Comparison of ENCODE assay signal across 8 mouse cellular contexts in the genomic region with DNA sequence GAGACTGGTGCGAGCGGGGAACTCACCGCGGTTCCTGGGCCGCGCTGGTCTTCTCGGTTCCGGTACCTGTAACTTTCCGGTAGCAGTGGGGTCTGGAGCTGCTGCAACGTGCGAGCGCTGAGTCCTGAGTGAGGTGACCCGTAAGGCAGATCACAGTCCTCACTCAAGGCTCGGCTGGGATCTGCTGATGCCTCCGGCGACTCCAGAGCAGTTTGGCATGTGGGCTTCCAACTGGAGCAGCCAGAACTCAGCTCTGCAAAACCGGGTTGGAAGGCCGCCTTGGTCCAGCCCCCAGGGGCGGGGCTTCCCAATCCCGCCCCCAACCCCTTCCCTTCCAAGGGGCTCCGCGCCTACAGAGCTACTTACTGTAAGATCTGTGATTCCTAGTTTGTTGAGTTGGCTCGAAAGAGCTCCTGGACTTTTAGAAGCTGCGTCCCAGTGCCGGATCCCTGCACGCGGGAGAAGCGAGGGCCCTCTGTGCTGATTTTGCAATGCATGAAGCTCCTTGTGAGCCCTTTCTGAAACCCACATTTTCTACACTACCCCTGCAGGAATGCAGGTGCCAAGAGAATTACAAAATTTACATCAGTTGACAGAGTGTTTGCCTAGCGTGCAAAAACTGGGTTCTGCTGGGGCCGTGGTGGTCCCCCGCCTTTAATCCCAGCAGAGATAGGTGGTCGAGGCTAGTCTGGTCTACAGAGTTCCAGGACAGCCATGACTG. TPM values are rescaled to one million over a fixed set of nuclear protein-coding genes. Genes with fewer than 3 reads are reported as not detected.
DNase-seq lines count a peak whose midpoint lies in the region; ATAC-seq and TF ChIP-seq lines count a peak whose summit lies in the region.

No protein-coding gene starts in this region.

- intact Hi-C loops in heart, postnatal 25 days (cut with DNase I) = no loop called here

- H3K27me3 ChIP-seq in forebrain, embryonic 15.5 days = no peaks in the 10 kb centered on the region
- no peaks in the 10 kb centered on the region for H3K27me3 ChIP-seq in neural tube, embryonic 15.5 days (replicated peaks)

- H3K4me2 ChIP-seq in forebrain, embryonic 15.5 days (replicated peaks) = peak overlapping the region; percentile 74
- peak overlapping the region; percentile 93 for H3K4me2 ChIP-seq in neural tube, embryonic 15.5 days

- no peak overlapping the region for H3K27ac ChIP-seq in ES-E14 (ENCODE audit: insufficient read depth, low read depth, low read length, poor library complexity, severe bottlenecking)
- no peak overlapping the region for H3K27ac ChIP-seq in forebrain, embryonic 15.5 days (replicated peaks)
- H3K27ac ChIP-seq in neural tube, embryonic 15.5 days (replicated peaks) = peak overlapping the region; percentile 1; the same call in 1 of the 2 replicates

- H3K9me3 ChIP-seq in ES-E14 (ENCODE audit: control insufficient read depth, insufficient read depth, low read depth, low read length) = no peaks in the 10 kb centered on the region
- H3K9me3 ChIP-seq in forebrain, embryonic 15.5 days = no peaks in the 10 kb centered on the region
- no peaks in the 10 kb centered on the region for H3K9me3 ChIP-seq in neural tube, embryonic 15.5 days (replicated peaks)

- 0 out of 4 replicates have a peak, but pooled peaks cover 0 to 2% of the 10 kb centered on the region in 2 experiments for H3K4me1 ChIP-seq in ES-E14 (ENCODE audit: control insufficient read depth in 2 of 2, insufficient read depth in 2 of 2, low read length in 2 of 2, poor library complexity in 1 of 2)
- H3K4me1 ChIP-seq in forebrain, embryonic 15.5 days = peaks cover 8% of the 10 kb centered on the region
- H3K4me1 ChIP-seq in neural tube, embryonic 15.5 days = peaks cover 13% of the 10 kb centered on the region

- 2% methylated on average over 32 of the region's 32 CpGs for WGBS in forebrain, embryonic 15.5 days
- 3% methylated on average over 32 of the region's 32 CpGs for WGBS in neural tube, embryonic 15.5 days

- peak overlapping the region; percentile 87 for H3K9ac ChIP-seq in ES-E14 (ENCODE audit: insufficient read depth, low read depth, low read length, poor library complexity, severe bottlenecking)
- peak overlapping the region; percentile 51 for H3K9ac ChIP-seq in forebrain, embryonic 15.5 days (replicated peaks)
- peak overlapping the region; percentile 61 for H3K9ac ChIP-seq in neural tube, embryonic 15.5 days (replicated peaks)

- peaks cover 2% of the 10 kb centered on the region; the same call in 1 of the 2 replicates for H3K36me3 ChIP-seq in ES-E14 (ENCODE audit: control insufficient read depth, insufficient read depth, low read length, poor library complexity, severe bottlenecking)
- H3K36me3 ChIP-seq in forebrain, embryonic 15.5 days = no peaks in the 10 kb centered on the region
- H3K36me3 ChIP-seq in neural tube, embryonic 15.5 days = no peaks in the 10 kb centered on the region

- in situ Hi-C loops in ES-E14 (cut with MboI; ENCODE audit: low sequenced_read_pairs in 2 of 2, unreplicated experiment in 2 of 2) = no loop called here

- peak; percentile 85 for DNase-seq in ES-E14 (ENCODE audit: low read depth, low spot score)
- DNase-seq in cerebellum, adult 11-12 months = peak; percentile 80
- peak; percentile 60 for DNase-seq in heart, postnatal 25 days (ENCODE audit: low spot score)
- peak; percentile 72 to 87 for DNase-seq in layer of hippocampus, adult 18-20 months (ENCODE audit: low spot score in 2 of 2)
- peak; percentile 80 to 84 for DNase-seq in lung, adult 18-20 months
- peak; percentile 69 for DNase-seq in testis, postnatal 14 days (ENCODE audit: low spot score)

- peak; percentile 94 for ATAC-seq in forebrain, embryonic 15.5 days (replicated peaks)
- ATAC-seq in neural tube, embryonic 15.5 days (ENCODE audit: low FRiP score) = peak; percentile 94

- H3K4me3 ChIP-seq in ES-E14 (ENCODE audit: insufficient read depth in 1 of 2, low read depth in 1 of 2, low read length in 2 of 2, poor library complexity in 1 of 2, severe bottlenecking in 1 of 2) = peak overlapping the region; percentile 68 to 83
- peak overlapping the region; percentile 49 for H3K4me3 ChIP-seq in forebrain, embryonic 15.5 days
- peak overlapping the region; percentile 55 for H3K4me3 ChIP-seq in neural tube, embryonic 15.5 days (replicated peaks)

TF ChIP-seq in ES-E14, 5 proteins besides CTCF, POLR2A, EP300 and RAD21:
- TF ChIP-seq CHD2 (IDR thresholded peaks at IDR 0.05; ENCODE audit: low read depth, low read length) (no peak), HCFC1 (IDR thresholded peaks at IDR 0.05; ENCODE audit: borderline replicate concordance, insufficient read depth, low read length) (no peak), ZNF384 (IDR thresholded peaks at IDR 0.05; ENCODE audit: low read depth, low read length) (no peak), MAFK (IDR thresholded peaks at IDR 0.05; ENCODE audit: insufficient read depth, low read depth, low read length) (no peak), ZC3H11A (IDR thresholded peaks at IDR 0.05; ENCODE audit: borderline replicate concordance, low read depth, low read length) (no peak)

RNA-seq across cellular contexts. Expression of a gene that starts 8.1 kb away (rescaled TPM):
- total RNA-seq in ES-E14 (2012; rRNA removed) = 54.9 and 83.0 TPM in 2 replicates
- polyA plus RNA-seq in forebrain, embryonic 15.5 days (2015; fragmentation: Nextera tagmentation; extraction: Ambion mirVana) = 47.9 and 48.0 TPM in 2 replicates
- 10 to 100 TPM; 10.6 to 13.2 TPM for total RNA-seq in heart, postnatal 25 days (2021)
- 10 to 100 TPM; 27.7 to 29.7 TPM for total RNA-seq in layer of hippocampus, adult 18-20 months (2021)
- 33.9 and 35.0 TPM in 2 replicates for polyA plus RNA-seq in neural tube, embryonic 15.5 days (2015; fragmentation: Nextera tagmentation; extraction: Ambion mirVana)

RNA-seq across cellular contexts. Expression of a gene that starts 54.3 kb away (rescaled TPM):
- total RNA-seq in ES-E14 (2012; rRNA removed) = 25.1 and 32.3 TPM in 2 replicates
- polyA plus RNA-seq in forebrain, embryonic 15.5 days (2015; fragmentation: Nextera tagmentation; extraction: Ambion mirVana) = 75.0 and 79.4 TPM in 2 replicates
- total RNA-seq in heart, postnatal 25 days (2021) = 100 to 1,000 TPM; 737 to 807 TPM
- total RNA-seq in layer of hippocampus, adult 18-20 months (2021) = 10 to 100 TPM; 78.8 to 79.8 TPM
- polyA plus RNA-seq in neural tube, embryonic 15.5 days (2015; fragmentation: Nextera tagmentation; extraction: Ambion mirVana) = 94.9 and 95.7 TPM in 2 replicates

Comparison
In these comparisons a context has a peak if more than half of its experiments do, and no peak if none do; other contexts are left out.
1. RNA of a gene that starts 54.3 kb away (total RNA-seq): 737 to 807 TPM in heart, postnatal 25 days; 78.8 to 79.8 TPM in layer of hippocampus, adult 18-20 months and 25.1 to 32.3 TPM in ES-E14; every median in the first group is over 4 times any median in the second.
2. Peak in every context shown above with its lines, with median percentiles within 50 percentile points of each other: DNase-seq, H3K4me3 ChIP-seq and H3K9ac ChIP-seq.